Mouse (Mus musculus): ENCODE measurements around the gene Ttc22. TPM values are rescaled to one million over a fixed set of nuclear protein-coding genes. Genes with fewer than 3 reads are reported as not detected.

The Ttc22 gene
- total RNA-seq, 4 experiments from 2014 or later, result 0.11 to 0.16 TPM; not detected in 2

- DNase-seq (ENCODE audit: low spot score), result no peak
Measured at GRCm38 (mm10) chr4:106615637-106616036, 6.6 kb upstream of the Ttc22 start.

DNA sequence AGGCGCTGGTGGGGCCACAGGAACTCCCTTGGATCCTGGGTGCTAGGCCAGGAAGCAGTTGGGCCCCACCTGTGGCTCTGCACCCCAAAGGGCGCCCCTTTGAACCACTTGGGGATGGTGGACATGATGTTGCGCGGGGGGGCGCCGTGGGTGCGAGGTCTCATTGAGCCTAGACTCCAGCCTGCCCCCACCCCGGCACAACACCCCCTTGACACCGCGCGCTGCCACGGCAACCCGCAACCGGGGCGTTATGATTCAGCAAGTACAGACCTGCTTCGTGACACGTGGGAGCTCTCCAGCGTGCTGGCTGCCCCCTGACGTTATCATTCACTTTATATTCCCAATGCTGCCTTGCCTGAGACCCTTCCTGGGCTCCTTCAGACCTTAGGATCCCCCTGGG is 5.2 kb upstream of the Ttc22 start, which contains the start of gene Lexm:
TSS of gene Lexm (minus strand) at position 186 of the 400 bp plus-strand sequence.
- no peak for DNase-seq (ENCODE audit: low spot score)

- DNase-seq (ENCODE audit: low spot score), result no peak
Measured at GRCm38 (mm10) chr4:106618898-106619297, 3.3 kb upstream of the Ttc22 start.

GRCm38 (mm10) chr4:106621428-106621827 is 804 bp upstream of the Ttc22 start:
- no peak for DNase-seq (ENCODE audit: low spot score)

DNA sequence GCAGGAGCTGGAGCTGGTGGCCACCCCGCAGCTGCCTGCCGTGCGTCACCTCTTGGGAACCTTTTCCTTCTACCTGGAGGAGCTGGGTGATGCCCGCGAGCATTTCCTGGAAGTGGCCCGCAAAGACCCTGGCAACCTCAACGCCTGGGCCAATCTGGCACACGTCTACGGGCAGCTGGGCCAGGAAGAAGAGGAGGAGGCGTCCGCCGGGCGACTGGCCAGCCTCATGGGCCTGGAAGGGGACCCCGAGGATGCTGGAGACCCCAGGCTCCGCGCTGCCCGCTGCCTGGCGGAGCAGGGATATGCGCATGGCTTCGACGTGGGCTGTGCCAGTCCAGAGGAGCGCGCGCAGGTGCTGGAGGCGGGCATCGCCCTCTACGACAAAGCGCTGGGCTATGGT is 480 bp downstream of the Ttc22 start:
- no peak for DNase-seq (ENCODE audit: low spot score)

- DNase-seq (ENCODE audit: low spot score), result no peak
Measured at GRCm38 (mm10) chr4:106624271-106624670, 2.0 kb downstream of the Ttc22 start.

DNA sequence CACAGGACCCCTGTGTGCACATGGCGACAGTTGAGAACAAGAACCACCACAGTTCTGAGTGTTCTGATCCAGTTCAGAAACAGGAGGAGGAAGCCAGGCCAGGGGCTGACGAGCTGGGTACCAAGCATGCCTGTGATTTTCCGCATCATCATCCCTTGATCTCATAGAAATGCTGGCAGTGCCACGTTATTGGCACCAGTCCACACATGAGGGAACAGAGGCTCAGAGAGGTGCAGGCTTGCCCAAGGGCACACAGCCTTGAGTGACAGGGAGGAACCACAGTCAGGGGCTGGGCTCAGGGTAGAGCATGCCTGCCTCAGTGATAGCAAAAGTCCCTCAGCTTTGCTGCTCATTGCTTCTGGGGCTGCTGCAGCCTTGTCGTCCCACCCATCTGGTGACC is 5.6 kb downstream of the Ttc22 start:
- no peak for DNase-seq (ENCODE audit: low spot score)

DNA sequence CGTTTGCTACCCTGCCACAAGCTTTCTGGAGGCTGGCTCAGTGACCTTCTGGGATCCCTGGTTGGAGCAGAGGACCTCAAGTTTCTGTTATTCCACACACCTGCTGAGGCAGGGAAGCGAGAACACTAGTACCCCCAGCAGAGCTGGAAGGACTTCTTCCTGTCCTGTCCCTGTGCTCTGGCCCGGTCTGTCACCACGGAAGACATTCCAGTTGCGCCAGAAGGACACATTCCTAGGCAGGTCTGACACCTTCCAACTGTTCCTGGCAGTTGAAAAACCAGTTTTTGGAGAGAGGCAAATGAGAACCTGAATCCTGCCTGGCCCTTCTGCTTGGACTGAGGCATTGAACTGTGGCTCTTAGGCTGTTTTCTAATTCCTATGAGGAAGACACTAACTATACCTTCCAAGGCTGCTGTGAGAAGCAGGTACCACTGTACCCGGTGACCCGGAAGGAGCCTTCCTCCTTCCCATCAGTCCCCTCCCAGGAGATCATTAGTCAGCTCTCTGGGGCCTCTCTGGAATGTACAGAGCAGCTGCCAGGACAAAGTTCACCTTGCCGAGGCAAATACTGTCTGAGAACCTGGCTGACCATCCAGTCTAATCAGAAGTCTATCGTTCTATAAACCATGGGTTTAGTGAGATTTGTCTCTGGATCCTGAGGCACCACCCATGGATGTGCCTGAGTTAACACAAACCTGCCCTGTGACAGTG is 6.6 kb downstream of the Ttc22 start:
- no peak for DNase-seq (ENCODE audit: low spot score)

DNA sequence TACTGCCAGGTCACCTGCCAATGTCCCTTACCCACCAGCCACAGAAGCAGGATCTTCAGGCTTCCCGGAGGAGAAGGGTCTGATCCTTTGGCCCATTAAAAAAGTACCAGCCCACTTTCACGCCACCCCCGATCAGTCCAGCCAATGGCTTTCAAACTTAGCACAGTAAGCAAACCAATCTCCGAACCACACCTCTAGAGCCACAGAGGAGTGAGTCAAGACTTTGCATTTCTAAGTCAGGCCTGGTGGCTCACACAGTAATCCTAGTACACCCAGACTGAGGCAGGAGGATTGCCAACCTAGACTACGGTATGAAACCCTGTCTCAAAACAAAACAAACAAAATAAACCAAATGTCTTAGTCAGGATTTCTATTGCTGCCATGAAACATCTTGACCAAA is 7.1 kb downstream of the Ttc22 start:
- no peak for DNase-seq (ENCODE audit: low spot score)

- DNase-seq (ENCODE audit: low spot score), result peak; percentile 49
Measured at GRCm38 (mm10) chr4:106630333-106631220, 8.3 kb downstream of the Ttc22 start.

GRCm38 (mm10) chr4:106632313-106632712 is 10.1 kb downstream of the Ttc22 start:
- no peak for DNase-seq (ENCODE audit: low spot score)

DNA sequence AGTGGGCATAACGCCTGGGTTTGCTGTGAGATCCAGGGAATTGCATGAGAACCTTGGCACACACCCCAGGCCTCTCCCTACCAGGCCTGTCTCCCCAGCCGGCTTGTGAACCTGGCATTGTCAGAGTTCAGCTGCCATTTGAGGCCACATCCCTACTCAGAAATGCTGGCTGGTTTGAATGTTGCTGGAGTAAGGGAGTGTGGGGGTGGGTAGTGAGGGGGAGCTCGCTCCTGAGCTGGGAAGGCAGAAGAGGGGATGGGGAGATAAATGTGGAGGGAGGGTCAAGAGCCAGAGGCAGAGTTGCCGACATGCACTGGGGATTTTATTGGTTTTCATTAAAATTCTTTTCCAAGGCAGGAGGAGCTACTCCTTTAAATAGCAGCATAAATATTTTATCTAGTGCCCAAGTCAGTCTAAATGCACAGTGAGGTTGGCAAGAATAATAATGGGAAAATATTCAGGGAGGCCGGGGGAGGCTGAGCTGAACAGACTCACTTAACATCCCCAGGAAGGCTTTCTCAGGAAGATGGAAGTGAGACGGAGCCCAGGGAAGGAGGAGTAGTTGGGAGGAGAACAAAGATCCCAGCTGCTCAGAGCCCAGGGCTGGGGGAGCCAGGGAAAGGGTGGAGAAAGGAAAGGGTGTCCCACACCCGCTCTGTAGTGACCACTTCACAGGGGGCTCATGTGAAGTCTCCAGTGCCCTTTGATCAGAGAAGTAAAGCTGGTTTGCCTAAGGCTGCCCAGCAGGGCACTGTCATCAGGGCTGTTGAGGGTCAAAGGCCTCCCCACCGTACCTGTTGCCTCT is 11.3 kb downstream of the Ttc22 start:
- no peak for DNase-seq (ENCODE audit: low spot score)

GRCm38 (mm10) chr4:106634086-106634479 is 11.9 kb downstream of the Ttc22 start:
- no peak for DNase-seq (ENCODE audit: low spot score)

DNA sequence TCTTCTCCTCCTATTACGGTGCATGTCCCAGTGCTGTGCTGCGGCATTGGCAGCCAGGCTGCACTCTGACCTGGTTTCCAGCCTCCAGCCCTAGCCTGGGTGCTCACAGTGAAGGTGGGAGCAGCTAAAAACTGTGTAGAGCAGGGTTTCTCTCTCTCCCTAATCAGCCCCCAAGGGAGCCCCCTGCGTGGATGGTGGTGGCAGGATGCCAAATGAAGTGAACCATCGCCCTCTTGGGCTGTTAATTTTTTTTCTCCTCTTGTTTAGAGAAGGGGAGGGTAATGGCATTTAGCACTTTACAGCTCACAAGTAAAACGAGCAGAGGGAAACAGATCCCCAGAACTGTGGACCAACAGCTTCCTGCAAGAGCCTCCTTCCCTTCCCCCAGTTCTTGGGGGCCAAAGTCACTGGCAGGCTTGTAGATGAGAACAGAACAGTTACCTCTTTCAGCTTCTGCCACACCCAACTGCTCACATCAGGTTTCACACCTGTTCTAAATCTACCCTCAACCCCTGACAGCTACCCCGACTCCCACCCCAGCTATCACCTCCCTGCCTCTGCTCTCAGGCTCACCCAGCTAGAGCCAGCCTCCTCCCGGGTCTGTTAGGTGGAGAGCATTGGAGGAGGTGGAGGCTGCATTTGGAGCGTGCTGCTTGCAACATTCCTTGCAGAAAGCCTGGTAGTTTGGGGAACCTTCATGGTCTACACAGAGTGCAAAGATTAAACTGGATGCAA is 21.4 kb downstream of the Ttc22 start:
- no peak for DNase-seq (ENCODE audit: low spot score)

- no peak for DNase-seq (ENCODE audit: low spot score)
Measured at GRCm38 (mm10) chr4:106644218-106644610, 22.0 kb downstream of the Ttc22 start.

- no peak for DNase-seq (ENCODE audit: low spot score)
Measured at GRCm38 (mm10) chr4:106645797-106646196, 23.6 kb downstream of the Ttc22 start.

- DNase-seq (ENCODE audit: low spot score), result no peak
Measured at GRCm38 (mm10) chr4:106647137-106647536, 24.9 kb downstream of the Ttc22 start.

DNA sequence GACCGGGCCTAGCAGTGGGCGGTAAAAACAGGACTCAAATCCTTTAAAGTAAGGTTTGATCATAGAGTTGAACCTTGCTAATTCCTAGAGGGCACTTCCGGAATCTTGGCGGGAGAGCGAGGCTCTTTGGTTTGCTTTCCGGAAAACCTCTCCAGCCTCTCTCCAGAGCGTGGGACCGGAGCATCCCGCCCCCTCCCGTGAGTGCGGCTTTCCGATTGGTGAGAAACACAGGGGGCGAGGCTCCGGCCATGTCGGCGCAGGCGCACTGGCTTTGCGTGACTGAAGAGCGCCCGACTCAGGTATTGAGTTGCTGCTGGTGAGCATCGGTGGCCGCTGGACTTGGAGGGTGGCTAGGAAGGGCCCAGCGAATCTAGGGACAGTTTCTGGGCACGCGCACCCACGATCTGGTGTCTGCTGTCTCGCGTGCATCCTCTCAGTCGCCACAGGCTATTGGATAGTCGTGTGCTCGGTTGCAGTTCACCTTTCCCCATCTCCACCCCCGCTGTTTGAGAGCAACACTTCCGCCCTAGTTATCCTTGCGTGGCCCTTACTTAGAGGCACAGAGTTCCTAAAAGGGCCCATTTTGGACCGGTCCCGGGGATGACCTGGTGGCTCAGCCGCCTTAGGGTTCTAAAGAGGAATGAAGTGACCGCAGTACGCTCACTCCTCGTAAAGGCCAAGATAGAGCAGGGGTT is 28.7 kb downstream of the Ttc22 start, which contains the start of gene Pars2:
TSS of gene Pars2 (plus strand) at position 237 of the 695 bp plus-strand sequence.
- peak; percentile 97 for DNase-seq (ENCODE audit: low spot score)

DNA sequence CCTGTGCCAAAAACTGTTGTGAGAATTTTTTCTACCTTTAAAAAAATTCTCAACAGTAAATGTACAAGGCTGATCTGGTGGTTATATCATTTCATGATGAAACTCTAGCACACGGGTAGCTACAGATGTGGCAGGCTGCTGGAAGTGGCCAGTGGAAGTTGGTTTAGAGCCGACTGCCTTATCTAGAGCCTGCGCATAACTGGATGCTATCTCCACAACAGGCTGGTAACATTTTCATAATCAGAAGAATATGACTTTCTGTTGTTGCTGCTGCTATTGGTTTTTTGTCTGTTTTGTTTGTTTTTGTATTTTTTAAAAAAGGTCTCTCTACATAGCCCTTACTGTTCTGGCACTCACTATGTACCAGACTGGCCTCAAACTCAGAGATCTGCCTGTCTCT is 30.3 kb downstream of the Ttc22 start:
- no peak for DNase-seq (ENCODE audit: low spot score)

GRCm38 (mm10) chr4:106653051-106653450 is 30.8 kb downstream of the Ttc22 start:
- no peak for DNase-seq (ENCODE audit: low spot score)

GRCm38 (mm10) chr4:106655681-106656080 is 33.4 kb downstream of the Ttc22 start:
- DNase-seq (ENCODE audit: low spot score), result no peak

Measured in heart, adult 8-10 months (tissue).